Mouse (Mus musculus) stomach, embryonic 14.5 days (tissue): ENCODE measurements at regions not wholly inside any gene's neighbourhood (a gene's known extent, or its start where the extent isn't known, plus 50 kb on each side); places are given as distances from the start of the nearest gene placed in this dataset.

Experiments used
- ATAC-seq: fragments of 200-750 bp; cut with Nextera tagmentation; 2 replicates; pipeline ENCODE4 v1.8.0; 2017; ENCODE audit warnings: low read depth, moderate TSS enrichment; ENCODE audit not compliant: insufficient number of reproducible peaks, insufficient read depth, low FRiP score
- H3K27ac ChIP-seq: fragments of 300-500 bp; sonication (generic); 2 replicates; pipeline ENCODE4 v1.5.1; 2014; ENCODE audit warnings: mild to moderate bottlenecking, low read length, moderate library complexity, mixed read lengths
- H3K27me3 ChIP-seq: fragments of 300-500 bp; sonication (generic); 2 replicates; pipeline ENCODE4 v1.6.1; 2014; ENCODE audit warnings: low read length, control low read depth, mixed read lengths; ENCODE audit not compliant: control insufficient read depth, insufficient read depth
- H3K36me3 ChIP-seq: fragments of 300-500 bp; sonication (generic); 2 replicates; pipeline ENCODE4 v1.6.1; 2014; ENCODE audit warnings: mild to moderate bottlenecking, control low read depth, low read length, moderate library complexity, mixed read lengths; ENCODE audit not compliant: control insufficient read depth, insufficient read depth
- H3K4me1 ChIP-seq: fragments of 300-500 bp; sonication (generic); 2 replicates; pipeline ENCODE4 v1.6.1; 2014; ENCODE audit warnings: low read length, control low read depth, mixed read lengths; ENCODE audit not compliant: control insufficient read depth, insufficient read depth
- H3K4me2 ChIP-seq: fragments of 300-500 bp; sonication (generic); replicated peaks from 2 replicates; pipeline ENCODE4 v1.6.1; 2014; ENCODE audit warnings: low read depth, low read length, control low read depth
- H3K4me3 ChIP-seq: fragments of 300-500 bp; sonication (generic); 2 replicates; pipeline ENCODE4 v1.5.1; 2014; ENCODE audit warnings: low read depth, low read length, control low read depth
- H3K9ac ChIP-seq: fragments of 300-500 bp; sonication (generic); replicated peaks from 2 replicates; pipeline ENCODE4 v1.6.1; 2014; ENCODE audit warnings: low read depth, mild to moderate bottlenecking, control low read depth, low read length, moderate library complexity, mixed read lengths
- H3K9me3 ChIP-seq: fragments of 300-500 bp; sonication (generic); 2 replicates; pipeline ENCODE4 v1.6.1; 2016; ENCODE audit warnings: low read depth, low read length, control low read depth; ENCODE audit not compliant: control insufficient read depth
- WGBS: fragments of 180-500 bp; shearing (Covaris S2); extraction: QIAGEN DNeasy Blood & Tissue Kit; methylation state at CpG from one replicate; pipeline ENCODE4 v1.1.7; 2014; 5-methylcytosine and 5-hydroxymethylcytosine counted together

DNA sequence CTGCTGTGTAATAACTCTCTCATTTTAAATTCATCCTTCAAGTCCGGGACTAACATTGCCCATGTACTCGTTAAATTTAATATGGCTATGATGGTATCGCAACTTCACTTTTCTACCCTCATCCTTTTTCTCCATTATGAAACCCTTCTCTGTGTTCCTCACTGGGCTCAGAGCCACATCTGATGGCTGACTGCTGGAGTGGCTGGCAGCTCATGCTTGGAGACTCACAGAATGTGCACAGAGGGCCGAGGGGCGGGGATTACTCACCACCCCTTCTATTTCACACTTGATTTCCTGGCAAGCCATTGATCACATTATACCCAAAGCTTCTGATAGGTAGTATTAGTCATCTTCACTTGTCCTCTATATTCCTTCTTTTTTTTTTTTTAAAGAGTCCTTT lies 81.1 kb upstream of the Vwde start:
- H3K27ac ChIP-seq: no peak overlapping the region
- WGBS: 90% methylated on average over 5 of the region's 5 CpGs

DNA sequence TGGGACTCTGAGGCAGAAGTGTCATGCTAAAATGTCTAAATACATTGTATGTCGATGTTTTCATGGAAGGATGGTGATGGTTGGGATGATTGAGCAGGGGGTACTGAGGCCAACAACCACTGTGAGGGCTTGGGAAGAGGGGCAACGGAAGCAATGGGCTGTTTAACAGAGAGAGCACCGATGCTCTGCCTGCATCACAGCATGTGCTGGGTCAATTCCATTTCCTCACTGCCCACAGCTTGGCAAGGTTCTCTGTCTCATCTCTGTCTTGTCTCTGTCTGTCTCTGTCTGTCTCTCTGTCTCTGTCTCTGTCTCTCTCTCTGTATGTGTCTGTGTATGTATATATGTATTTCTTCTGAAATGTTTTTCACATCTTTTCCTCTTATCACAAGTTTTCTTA lies 73.4 kb upstream of the Vwde start:
- 93% methylated on average over 3 of the region's 3 CpGs for WGBS
- Histone ChIP-seq H3K27ac (no peak overlapping the region), H3K4me2 (no peak overlapping the region), H3K4me3 (no peak overlapping the region), H3K9me3 (no peaks in the 10 kb centered on the region), H3K36me3 (no peaks in the 10 kb centered on the region), H3K27me3 (no peaks in the 10 kb centered on the region), H3K9ac (no peak overlapping the region), H3K4me1 (no peaks in the 10 kb centered on the region)
- ATAC-seq: no peak

More for the DNA sequence above, 81.1 kb upstream of the Vwde start:
- H3K9ac ChIP-seq: no peak overlapping the region
- no peaks in the 10 kb centered on the region for H3K4me1 ChIP-seq
- H3K4me2 ChIP-seq: no peak overlapping the region
- ATAC-seq: no peak
- no peaks in the 10 kb centered on the region for H3K36me3 ChIP-seq
- no peaks in the 10 kb centered on the region for H3K9me3 ChIP-seq
- H3K27me3 ChIP-seq: no peaks in the 10 kb centered on the region
- no peak overlapping the region for H3K4me3 ChIP-seq

DNA sequence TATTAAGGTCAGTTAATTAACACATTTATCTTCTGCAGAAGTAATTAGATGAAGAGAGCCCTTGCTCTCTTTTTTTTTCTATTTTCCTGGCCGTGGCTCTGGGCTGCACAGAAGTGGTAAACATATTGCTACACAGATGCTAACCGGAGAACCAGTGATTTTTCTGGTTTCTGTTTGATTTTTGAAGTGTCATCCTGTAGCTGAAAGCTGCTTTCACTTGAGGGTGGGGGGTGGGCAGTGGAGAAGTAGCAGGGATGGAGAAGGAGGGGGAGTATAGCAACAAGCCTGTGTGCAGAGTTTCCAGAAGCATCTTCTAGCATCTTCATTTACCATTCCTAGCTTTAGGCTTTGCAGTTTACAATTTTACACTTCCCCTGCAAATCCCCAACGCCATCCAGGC lies 72.3 kb upstream of the Vwde start:
- H3K4me3 ChIP-seq: no peak overlapping the region
- no peak overlapping the region for H3K9ac ChIP-seq
- no peak overlapping the region for H3K4me2 ChIP-seq
- ATAC-seq: no peak
- no peaks in the 10 kb centered on the region for H3K4me1 ChIP-seq
- WGBS: 61% methylated on average over 3 of the region's 3 CpGs
- H3K36me3 ChIP-seq: no peaks in the 10 kb centered on the region
- H3K9me3 ChIP-seq: no peaks in the 10 kb centered on the region
- no peak overlapping the region for H3K27ac ChIP-seq
- no peaks in the 10 kb centered on the region for H3K27me3 ChIP-seq

DNA sequence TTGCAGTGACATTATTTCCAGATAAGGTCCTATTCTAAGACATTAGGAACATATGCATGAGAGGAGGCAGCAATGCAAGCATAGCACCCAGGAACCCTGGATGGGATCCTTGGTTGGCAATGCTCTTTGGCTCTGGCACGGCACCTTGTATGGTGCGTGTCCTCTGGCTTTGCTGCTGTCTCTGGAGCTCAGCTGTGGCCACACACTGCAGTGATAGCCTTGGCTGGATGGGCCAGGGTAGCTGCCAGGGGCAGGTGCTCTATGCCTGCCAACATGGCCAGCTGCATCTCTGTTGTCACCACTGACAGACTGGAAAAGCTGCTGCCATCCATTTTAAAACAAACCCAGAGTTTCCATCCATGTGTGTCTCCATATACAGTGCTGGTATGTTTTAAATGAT lies 71.3 kb upstream of the Vwde start:
- no peaks in the 10 kb centered on the region for H3K4me1 ChIP-seq
- H3K4me2 ChIP-seq: no peak overlapping the region
- no peak overlapping the region for H3K4me3 ChIP-seq
- no peak for ATAC-seq
- no peak overlapping the region for H3K27ac ChIP-seq
- no peaks in the 10 kb centered on the region for H3K27me3 ChIP-seq
- WGBS: 91% methylated on average over 2 of the region's 2 CpGs
- H3K36me3 ChIP-seq: no peaks in the 10 kb centered on the region
- H3K9me3 ChIP-seq: no peaks in the 10 kb centered on the region
- no peak overlapping the region for H3K9ac ChIP-seq

DNA sequence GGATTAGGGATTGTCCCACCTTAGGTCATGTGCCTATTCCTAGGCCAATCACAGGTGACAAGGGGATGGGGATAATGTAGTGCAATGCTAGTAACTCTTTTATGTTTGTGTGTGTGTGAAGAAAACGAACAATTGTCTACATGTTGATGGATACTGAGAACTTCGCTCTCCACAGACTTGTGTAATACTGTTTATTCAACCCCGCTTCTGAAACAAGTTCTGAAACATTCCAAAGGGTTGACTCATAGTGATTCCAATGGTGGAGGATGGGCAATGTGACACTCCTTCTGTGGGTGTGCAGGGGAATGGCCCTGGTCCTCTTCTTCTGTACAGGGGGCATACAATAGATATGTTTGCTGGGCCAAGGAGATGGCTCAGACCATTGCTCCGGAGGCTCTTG lies 69.6 kb upstream of the Vwde start:
- Histone ChIP-seq H3K27ac (no peak overlapping the region), H3K9ac (no peak overlapping the region), H3K4me3 (no peak overlapping the region), H3K27me3 (no peaks in the 10 kb centered on the region), H3K36me3 (no peaks in the 10 kb centered on the region), H3K4me2 (no peak overlapping the region), H3K9me3 (no peaks in the 10 kb centered on the region), H3K4me1 (no peaks in the 10 kb centered on the region)
- ATAC-seq: no peak
- 58% methylated on average over 4 of the region's 4 CpGs for WGBS

DNA sequence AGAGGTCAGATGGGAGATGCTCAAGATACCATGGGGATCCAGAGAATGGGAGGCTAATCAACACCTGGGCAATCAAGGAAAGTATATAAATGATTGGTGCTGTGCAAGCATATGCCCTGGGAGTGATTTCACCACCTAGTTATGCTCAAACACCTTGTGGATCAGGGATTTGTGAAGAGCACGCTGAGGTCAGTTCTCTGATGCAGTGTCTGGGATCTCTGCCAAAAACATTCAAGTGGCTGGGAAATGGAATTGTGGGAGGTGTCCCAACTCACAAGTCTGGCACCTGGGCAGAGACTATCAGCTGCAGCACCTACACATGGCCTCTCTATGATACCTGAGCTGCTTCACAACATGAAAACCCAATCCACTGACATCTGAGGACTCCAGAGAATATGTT lies 63.7 kb upstream of the Vwde start:
- ATAC-seq: peak; percentile 66; the same call in 1 of the 2 replicates
- Histone ChIP-seq H3K27me3 (no peaks in the 10 kb centered on the region), H3K9me3 (no peaks in the 10 kb centered on the region), H3K27ac (no peak overlapping the region), H3K9ac (no peak overlapping the region), H3K4me2 (no peak overlapping the region), H3K4me1 (no peaks in the 10 kb centered on the region), H3K36me3 (no peaks in the 10 kb centered on the region), H3K4me3 (no peak overlapping the region)
- WGBS: 41% methylated on average over 1 of the region's 1 CpGs

DNA sequence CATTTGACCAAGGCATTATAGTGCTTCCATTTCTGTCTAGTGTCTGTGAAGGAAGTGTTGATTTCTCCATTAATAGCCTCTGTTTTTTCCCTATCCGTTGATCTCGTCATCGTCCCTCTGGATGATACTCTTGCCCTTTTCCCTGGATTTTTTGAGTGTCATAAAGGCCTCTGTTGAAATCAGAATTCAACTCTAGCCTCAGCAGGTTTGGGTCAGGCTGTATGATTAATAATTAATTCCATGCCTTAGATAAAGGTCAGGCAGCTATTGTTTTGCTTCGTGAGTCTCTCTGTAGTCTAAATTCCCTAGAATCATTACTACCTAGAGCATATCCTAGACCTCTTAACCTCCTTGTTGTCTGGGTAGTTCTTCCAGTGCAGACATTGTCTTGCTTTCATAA lies 63.0 kb upstream of the Vwde start:
- ATAC-seq: no peak
- H3K4me1 ChIP-seq: no peaks in the 10 kb centered on the region
- no peak overlapping the region for H3K4me2 ChIP-seq
- WGBS: 63% methylated on average over 4 of the region's 4 CpGs
- no peak overlapping the region for H3K9ac ChIP-seq
- H3K36me3 ChIP-seq: no peaks in the 10 kb centered on the region
- H3K27ac ChIP-seq: no peak overlapping the region
- H3K27me3 ChIP-seq: no peaks in the 10 kb centered on the region
- no peak overlapping the region for H3K4me3 ChIP-seq
- H3K9me3 ChIP-seq: no peaks in the 10 kb centered on the region

DNA sequence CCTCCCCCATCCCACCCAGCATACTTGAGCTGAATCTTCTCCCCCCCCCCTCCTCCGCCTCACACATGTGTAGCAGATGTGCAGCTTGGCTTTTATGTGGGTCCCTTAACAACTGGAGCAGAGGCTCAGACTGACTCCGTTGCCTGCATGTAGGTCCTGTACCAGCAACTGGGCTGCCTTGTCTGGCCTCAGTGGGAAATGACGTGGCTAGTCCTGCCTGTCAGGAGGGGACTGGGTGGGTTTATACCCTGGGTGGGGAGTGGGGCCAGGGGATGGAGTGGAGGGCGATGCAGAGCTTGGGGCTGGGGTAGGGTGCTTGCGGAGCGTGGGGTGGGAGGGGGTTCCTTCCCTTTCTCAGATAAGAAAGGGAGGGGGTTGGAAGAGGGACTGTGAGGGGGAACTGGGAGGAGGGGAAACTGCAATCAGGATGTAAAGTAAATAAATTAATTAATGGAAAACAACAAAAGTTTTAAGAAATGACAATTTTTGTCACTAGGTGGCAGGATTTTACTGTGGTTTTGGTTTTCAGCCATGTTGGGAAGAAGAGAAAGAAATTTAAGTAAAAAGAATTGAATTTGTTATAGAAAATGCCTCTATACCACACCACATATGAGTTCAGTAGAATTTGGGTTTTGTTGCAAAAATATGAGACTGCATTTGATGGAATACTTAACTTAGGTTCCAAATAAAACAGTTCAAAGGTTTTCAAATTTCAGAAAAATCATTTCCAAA lies 61.9 kb upstream of the Vwde start:
- no peaks in the 10 kb centered on the region for H3K4me1 ChIP-seq
- 61% methylated on average over 6 of the region's 6 CpGs for WGBS
- H3K9me3 ChIP-seq: no peaks in the 10 kb centered on the region
- H3K4me2 ChIP-seq: no peak overlapping the region
- H3K36me3 ChIP-seq: no peaks in the 10 kb centered on the region
- H3K27me3 ChIP-seq: no peaks in the 10 kb centered on the region
- ATAC-seq: no peak
- H3K9ac ChIP-seq: no peak overlapping the region
- H3K4me3 ChIP-seq: no peak overlapping the region
- no peak overlapping the region for H3K27ac ChIP-seq

DNA sequence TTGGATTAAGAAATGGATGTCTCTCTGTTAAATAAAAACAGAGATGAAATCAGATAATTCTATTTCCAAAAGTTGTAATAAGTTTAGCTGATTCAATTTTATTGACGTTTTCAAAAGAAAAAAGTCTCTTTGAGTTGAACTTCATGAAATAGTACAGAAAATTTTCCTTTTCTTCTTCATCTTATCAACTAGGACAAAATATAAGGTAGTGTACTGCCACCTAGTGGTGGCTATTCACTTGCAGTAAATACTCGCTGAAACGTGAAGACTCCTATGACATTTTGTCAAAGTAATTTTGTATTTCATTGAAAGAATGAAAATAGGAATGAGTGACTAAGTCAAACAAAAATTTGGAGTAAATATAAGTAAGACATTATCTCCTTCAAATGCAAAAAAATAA lies 56.1 kb upstream of the Vwde start:
- Histone ChIP-seq H3K4me2 (no peak overlapping the region), H3K27ac (no peak overlapping the region), H3K27me3 (no peaks in the 10 kb centered on the region), H3K36me3 (no peaks in the 10 kb centered on the region), H3K4me3 (no peak overlapping the region), H3K9me3 (no peaks in the 10 kb centered on the region), H3K9ac (no peak overlapping the region), H3K4me1 (no peaks in the 10 kb centered on the region)
- 1% methylated on average over 3 of the region's 3 CpGs for WGBS
- no peak for ATAC-seq
